Mouse (Mus musculus) myocyte (in vitro differentiated cells): ENCODE data around the gene Cd46.

ENCODE experiments used
- E2F4 ChIP-seq: IDR thresholded peaks from one replicate; pipeline ENCODE4 v1.6.1; 2011; ENCODE audit warnings: mild to moderate bottlenecking, control low read depth, moderate library complexity; ENCODE audit not compliant: insufficient read depth
- MAX ChIP-seq: IDR thresholded peaks from one replicate; pipeline ENCODE4 v1.6.1; 2011; ENCODE audit warnings: low read depth, mild to moderate bottlenecking, control low read depth
- POLR2A ChIP-seq: IDR thresholded peaks from one replicate; pipeline ENCODE4 v1.6.1; 2011; ENCODE audit warnings: low read depth, mild to moderate bottlenecking, control low read depth, moderate library complexity; ENCODE audit not compliant: insufficient read length
- USF1 ChIP-seq: IDR thresholded peaks from one replicate; pipeline ENCODE4 v1.6.1; 2011; ENCODE audit warnings: low read depth, mild to moderate bottlenecking, control low read depth, moderate library complexity

DNA sequence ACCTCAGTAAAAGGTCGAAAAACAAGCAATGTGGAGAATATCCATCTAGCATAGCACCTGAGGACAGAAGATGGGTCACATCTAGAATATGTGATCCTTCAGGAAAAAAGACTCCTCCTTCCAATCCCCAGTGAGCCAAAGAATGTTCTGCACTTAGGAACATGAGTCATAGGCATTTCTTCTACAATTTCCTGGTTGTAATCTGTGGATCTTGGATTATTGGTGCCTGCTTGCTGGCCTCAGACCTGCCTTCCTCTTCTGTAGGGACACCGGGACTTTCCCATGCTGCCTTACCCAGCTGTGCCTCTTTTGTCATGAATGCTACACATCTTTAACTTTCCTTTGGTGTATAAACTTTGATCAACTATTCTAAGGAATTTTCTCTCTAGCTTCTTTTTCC, 79.5 kb downstream of the Cd46 start:
- TF ChIP-seq USF1 (no peak), POLR2A (no peak), E2F4 (no peak), MAX (no peak)
